Mouse (Mus musculus) forebrain, embryonic 15.5 days (tissue): ENCODE measurements around the gene Ebf4. TPM values are rescaled to one million over a fixed set of nuclear protein-coding genes. Genes with fewer than 3 reads are reported as not detected.

Experiments used
- polyA plus RNA-seq: library from polyadenylated mRNA; unstranded; fragments of >200 nt; fragmentation: Nextera tagmentation; extraction: Ambion mirVana; gene quantifications from 2 replicates; pipeline ENCODE4 v1.2.1, GENCODE M21; 2015

Ebf4 gene
- polyA plus RNA-seq, 1 experiment from 2014 or later = 3.8 TPM

Other genes starting within 250 kb of the Ebf4 start
- 0.09 and 0.26 TPM in 2 replicates for gene Tgm6, start 182.8 kb upstream of the Ebf4 start, polyA plus RNA-seq
- 458 and 483 TPM in 2 replicates for gene Snrpb, start 115.8 kb upstream of the Ebf4 start, polyA plus RNA-seq
- gene Tmc2, start 100.0 kb upstream of the Ebf4 start, polyA plus RNA-seq = not detected in 2 replicates
- gene Nop56, start 20.7 kb upstream of the Ebf4 start, polyA plus RNA-seq = 239 and 271 TPM in 2 replicates
- 165 TPM in 2 replicates for gene Idh3b, start 10.6 kb upstream of the Ebf4 start, polyA plus RNA-seq
- gene Cpxm1, start 102.4 kb downstream of the Ebf4 start, polyA plus RNA-seq = 14.6 and 15.2 TPM in 2 replicates
- 0.24 and 0.25 TPM in 2 replicates for gene Gm28372, start 110.1 kb downstream of the Ebf4 start, polyA plus RNA-seq
- 0.42 and 0.45 TPM in 2 replicates for gene 1700020A23Rik, start 110.1 kb downstream of the Ebf4 start, polyA plus RNA-seq
- gene Tmem239, start 111.3 kb downstream of the Ebf4 start, polyA plus RNA-seq = not detected in 2 replicates
- gene Vps16, start 129.2 kb downstream of the Ebf4 start, polyA plus RNA-seq = 116 and 119 TPM in 2 replicates
- gene Pced1a, start 129.5 kb downstream of the Ebf4 start, polyA plus RNA-seq = 12.4 and 12.8 TPM in 2 replicates
- gene Ptpra, start 155.1 kb downstream of the Ebf4 start, polyA plus RNA-seq = 146 and 160 TPM in 2 replicates